Mouse (Mus musculus) heart, embryonic 10.5 days (tissue): ENCODE measurements around the gene Cish. TPM values are rescaled to one million over a fixed set of nuclear protein-coding genes. Genes with fewer than 3 reads are reported as not detected.
A peak's percentile ranks its signal among the peaks of the same experiment; 100 is the strongest.

Source experiments
- DNase-seq: peaks from one replicate; pipeline ENCODE4 v3.0.0-alpha.2; 2017; ENCODE audit warnings: low spot score
- H3K27ac ChIP-seq: fragments of 300-500 bp; sonication (generic); 2 replicates; pipeline ENCODE4 v1.5.1; 2016; ENCODE audit warnings: mild to moderate bottlenecking
- H3K27me3 ChIP-seq: fragments of 300-500 bp; sonication (generic); 2 replicates; pipeline ENCODE4 v1.6.1; 2016; ENCODE audit warnings: mild to moderate bottlenecking; ENCODE audit not compliant: poor library complexity, insufficient read depth, severe bottlenecking
- H3K36me3 ChIP-seq: fragments of 300-500 bp; sonication (generic); 2 replicates; pipeline ENCODE4 v1.6.1; 2016; ENCODE audit warnings: mild to moderate bottlenecking, moderate library complexity
- H3K4me1 ChIP-seq: fragments of 300-500 bp; sonication (generic); 2 replicates; pipeline ENCODE4 v1.6.1; 2016; ENCODE audit warnings: mild to moderate bottlenecking
- H3K4me3 ChIP-seq: fragments of 300-500 bp; sonication (generic); 2 replicates; pipeline ENCODE4 v1.5.1; 2016; ENCODE audit warnings: mild to moderate bottlenecking, moderate library complexity
- H3K9me3 ChIP-seq: fragments of 300-500 bp; sonication (generic); 2 replicates; pipeline ENCODE4 v1.6.1; 2016; ENCODE audit warnings: mild to moderate bottlenecking, moderate library complexity
- WGBS: fragments of 180-500 bp; shearing (Covaris S2); methylation state at CpG from one replicate; pipeline ENCODE4 v1.1.7; 2016; 5-methylcytosine and 5-hydroxymethylcytosine counted together
- polyA plus RNA-seq: library from polyadenylated mRNA; unstranded; fragments of >200 nt; fragmentation: Nextera tagmentation; extraction: Ambion mirVana; gene quantifications from 2 replicates; pipeline ENCODE4 v1.2.1, GENCODE M21; 2016

Gene Cish
- polyA plus RNA-seq, 1 experiment from 2014 or later = 9.4 TPM

GRCm38 (mm10) chr9:107294249-107294648, 1.6 kb upstream of the Cish start:
- DNase-seq = peak; percentile 89
- no peak overlapping the region for H3K4me3 ChIP-seq
- WGBS = 5% methylated on average over 6 of the region's 6 CpGs
- peaks cover 15% of the 10 kb centered on the region for H3K27me3 ChIP-seq
- no peaks in the 10 kb centered on the region for H3K9me3 ChIP-seq
- H3K27ac ChIP-seq = no peak overlapping the region
- peaks cover 47% of the 10 kb centered on the region for H3K4me1 ChIP-seq
- no peaks in the 10 kb centered on the region for H3K36me3 ChIP-seq

- H3K27ac ChIP-seq = peak overlapping the region; percentile 90; the same call in 1 of the 2 replicates
- 35% methylated on average over 4 of the region's 4 CpGs for WGBS
These were observed 210 bp upstream of the Cish start for GRCm38 (mm10) chr9:107295616-107296015.

GRCm38 (mm10) chr9:107296041-107296440, 215 bp downstream of the Cish start:
- Histone ChIP-seq H3K4me3 (peak overlapping the region; percentile 80), H3K36me3 (peaks cover 8% of the 10 kb centered on the region), H3K27ac (peak overlapping the region; percentile 90), H3K4me1 (peaks cover 47% of the 10 kb centered on the region), H3K27me3 (peaks cover 15% of the 10 kb centered on the region), H3K9me3 (no peaks in the 10 kb centered on the region)
- 3% methylated on average over 14 of the region's 14 CpGs for WGBS
- no peak for DNase-seq

More at GRCm38 (mm10) chr9:107295616-107296015, 210 bp upstream of the Cish start:
- Histone ChIP-seq H3K9me3 (no peaks in the 10 kb centered on the region), H3K36me3 (peaks cover 4% of the 10 kb centered on the region), H3K4me1 (peaks cover 43% of the 10 kb centered on the region), H3K27me3 (peaks cover 15% of the 10 kb centered on the region), H3K4me3 (peak overlapping the region; percentile 80)
- no peak for DNase-seq

- peak overlapping the region; percentile 90 for H3K27ac ChIP-seq
- H3K4me1 ChIP-seq = peaks cover 52% of the 10 kb centered on the region
- DNase-seq = peak; percentile 97
- H3K27me3 ChIP-seq = peaks cover 15% of the 10 kb centered on the region
- H3K9me3 ChIP-seq = no peaks in the 10 kb centered on the region
- H3K36me3 ChIP-seq = peaks cover 13% of the 10 kb centered on the region
- peak overlapping the region; percentile 80 for H3K4me3 ChIP-seq
- under 1% methylated on average over 31 of the region's 31 CpGs for WGBS
These were observed 707 bp downstream of the Cish start for GRCm38 (mm10) chr9:107296501-107296965.

GRCm38 (mm10) chr9:107297059-107297458, 1.2 kb downstream of the Cish start:
- peaks cover 56% of the 10 kb centered on the region for H3K4me1 ChIP-seq
- H3K4me3 ChIP-seq = peak overlapping the region; percentile 80
- peaks cover 18% of the 10 kb centered on the region for H3K36me3 ChIP-seq
- WGBS = 8% methylated on average over 16 of the region's 16 CpGs
- H3K9me3 ChIP-seq = no peaks in the 10 kb centered on the region
- H3K27me3 ChIP-seq = peaks cover 15% of the 10 kb centered on the region
- peak overlapping the region; percentile 90 for H3K27ac ChIP-seq
- no peak for DNase-seq

- peaks cover 11% of the 10 kb centered on the region for H3K27me3 ChIP-seq
- DNase-seq = no peak
- peak overlapping the region; percentile 90 for H3K27ac ChIP-seq
- peaks cover 20% of the 10 kb centered on the region for H3K36me3 ChIP-seq
- 75% methylated on average over 4 of the region's 4 CpGs for WGBS
- H3K4me3 ChIP-seq = peak overlapping the region; percentile 80
- no peaks in the 10 kb centered on the region for H3K9me3 ChIP-seq
- peaks cover 59% of the 10 kb centered on the region for H3K4me1 ChIP-seq
These were observed 1.8 kb downstream of the Cish start for GRCm38 (mm10) chr9:107297658-107298057.

- peaks cover 20% of the 10 kb centered on the region for H3K36me3 ChIP-seq
- no peak for DNase-seq
- 63% methylated on average over 8 of the region's 8 CpGs for WGBS
- no peaks in the 10 kb centered on the region for H3K9me3 ChIP-seq
- H3K4me1 ChIP-seq = peaks cover 61% of the 10 kb centered on the region
- peak overlapping the region; percentile 80 for H3K4me3 ChIP-seq
- H3K27me3 ChIP-seq = peaks cover 5% of the 10 kb centered on the region; the same call in 1 of the 2 replicates
- H3K27ac ChIP-seq = peak overlapping the region; percentile 90; the same call in 1 of the 2 replicates
These were observed 2.4 kb downstream of the Cish start for GRCm38 (mm10) chr9:107298059-107298780.

GRCm38 (mm10) chr9:107298876-107299275, 3.0 kb downstream of the Cish start:
- H3K27me3 ChIP-seq = 0 out of 2 replicates have a peak, but pooled peaks cover 4% of the 10 kb centered on the region
- peak overlapping the region; percentile 80; the same call in 1 of the 2 replicates for H3K4me3 ChIP-seq
- H3K4me1 ChIP-seq = peaks cover 65% of the 10 kb centered on the region
- WGBS = 77% methylated on average over 6 of the region's 6 CpGs
- no peaks in the 10 kb centered on the region for H3K9me3 ChIP-seq
- H3K27ac ChIP-seq = 0 out of 2 replicates have a peak overlapping the region, but pooled peaks have one; percentile 9
- DNase-seq = no peak
- peaks cover 20% of the 10 kb centered on the region for H3K36me3 ChIP-seq

- WGBS = 84% methylated on average over 7 of the region's 7 CpGs
- H3K4me1 ChIP-seq = peaks cover 65% of the 10 kb centered on the region
- peaks cover 20% of the 10 kb centered on the region for H3K36me3 ChIP-seq
- H3K27ac ChIP-seq = no peak overlapping the region
- no peak for DNase-seq
- H3K27me3 ChIP-seq = 0 out of 2 replicates have a peak, but pooled peaks cover 4% of the 10 kb centered on the region
- no peak overlapping the region for H3K4me3 ChIP-seq
- no peaks in the 10 kb centered on the region for H3K9me3 ChIP-seq
These were observed 4.0 kb downstream of the Cish start for GRCm38 (mm10) chr9:107299783-107300182.

GRCm38 (mm10) chr9:107300224-107300973, 4.6 kb downstream of the Cish start:
- 90% methylated on average over 30 of the region's 30 CpGs for WGBS
- Histone ChIP-seq H3K4me3 (no peak overlapping the region), H3K9me3 (no peaks in the 10 kb centered on the region), H3K4me1 (peaks cover 68% of the 10 kb centered on the region), H3K36me3 (peaks cover 20% of the 10 kb centered on the region), H3K27ac (no peak overlapping the region), H3K27me3 (0 out of 2 replicates have a peak, but pooled peaks cover 2% of the 10 kb centered on the region)
- DNase-seq = no peak

- no peak for DNase-seq
- Histone ChIP-seq H3K4me3 (no peak overlapping the region), H3K27ac (peak overlapping the region; percentile 63), H3K4me1 (peaks cover 68% of the 10 kb centered on the region), H3K36me3 (peaks cover 20% of the 10 kb centered on the region), H3K27me3 (no peaks in the 10 kb centered on the region), H3K9me3 (no peaks in the 10 kb centered on the region)
- 69% methylated on average over 17 of the region's 17 CpGs for WGBS
These were observed 5.9 kb downstream of the Cish start for GRCm38 (mm10) chr9:107301554-107302331.

GRCm38 (mm10) chr9:107302592-107302991, 6.8 kb downstream of the Cish start:
- Histone ChIP-seq H3K36me3 (peaks cover 20% of the 10 kb centered on the region), H3K27me3 (no peaks in the 10 kb centered on the region), H3K27ac (peak overlapping the region; percentile 63; the same call in 1 of the 2 replicates), H3K4me1 (peaks cover 68% of the 10 kb centered on the region), H3K4me3 (no peak overlapping the region), H3K9me3 (no peaks in the 10 kb centered on the region)
- WGBS = 36% methylated on average over 7 of the region's 7 CpGs
- DNase-seq = no peak
